Mouse (Mus musculus): ENCODE data around the gene Naaa.

The Naaa gene

GRCm38 (mm10) chr5:92262646-92263045 lies 15.3 kb downstream of the Naaa start:
- DNase-seq, result no peak

GRCm38 (mm10) chr5:92256218-92256617 lies 21.8 kb downstream of the Naaa start, which contains the start of gene Ppef2:
Gene Ppef2 (minus strand): TSS chr5:92256278.
- no peak for DNase-seq

GRCm38 (mm10) chr5:92254476-92254875 lies 23.5 kb downstream of the Naaa start:
- no peak for DNase-seq

GRCm38 (mm10) chr5:92252797-92253343 lies 25.1 kb downstream of the Naaa start:
- DNase-seq, result peak; percentile 8

- no peak for DNase-seq
Observed at GRCm38 (mm10) chr5:92252031-92252430, 25.9 kb downstream of the Naaa start.

GRCm38 (mm10) chr5:92248614-92249013 lies 29.4 kb downstream of the Naaa start:
- DNase-seq, result no peak

GRCm38 (mm10) chr5:92245483-92245882 lies 32.5 kb downstream of the Naaa start:
- DNase-seq, result no peak

GRCm38 (mm10) chr5:92244900-92245299 lies 33.1 kb downstream of the Naaa start:
- no peak for DNase-seq

GRCm38 (mm10) chr5:92240769-92241168 lies 37.2 kb downstream of the Naaa start:
- no peak for DNase-seq

- peak; percentile 72 to 76 for DNase-seq
Observed at GRCm38 (mm10) chr5:92239333-92240232, 38.4 kb downstream of the Naaa start.

GRCm38 (mm10) chr5:92234939-92235557 lies 42.9 kb downstream of the Naaa start:
- no peak for DNase-seq

GRCm38 (mm10) chr5:92233366-92233765 lies 44.6 kb downstream of the Naaa start:
- DNase-seq, result no peak

- no peak for DNase-seq
Observed at GRCm38 (mm10) chr5:92231836-92232235, 46.1 kb downstream of the Naaa start.

GRCm38 (mm10) chr5:92230306-92230705 lies 47.7 kb downstream of the Naaa start:
- no peak for DNase-seq

- no peak for DNase-seq
Observed at GRCm38 (mm10) chr5:92229514-92229913, 48.5 kb downstream of the Naaa start.

GRCm38 (mm10) chr5:92228776-92229175 lies 49.2 kb downstream of the Naaa start:
- DNase-seq, result no peak

GRCm38 (mm10) chr5:92227782-92228181 lies 50.2 kb downstream of the Naaa start:
- no peak for DNase-seq

GRCm38 (mm10) chr5:92220287-92220902 lies 57.6 kb downstream of the Naaa start:
- peak; percentile 13 to 25 for DNase-seq

- DNase-seq, result peak in 1 of 2 experiments; percentile 28
Observed at GRCm38 (mm10) chr5:92219826-92220225, 58.1 kb downstream of the Naaa start.

GRCm38 (mm10) chr5:92218915-92219793 lies 58.8 kb downstream of the Naaa start:
- no peak for DNase-seq

GRCm38 (mm10) chr5:92215308-92215707 lies 62.7 kb downstream of the Naaa start, which contains the start of gene U90926:
Gene U90926 (minus strand): TSS chr5:92215408.
- DNase-seq, result no peak

- no peak for DNase-seq
Observed at GRCm38 (mm10) chr5:92212231-92212630, 65.7 kb downstream of the Naaa start.

Data from cerebellum, adult 18-20 months (tissue).